Mouse (Mus musculus): Measurements from ENCODE around the gene Rreb1.

GRCm38 (mm10) chr13:37827996-37828579 is 49.9 kb downstream of the Rreb1 start:
- TF ChIP-seq CTCF (IDR thresholded peaks at IDR 0.05) (no peak), EP300 (IDR thresholded peaks at IDR 0.05) (no peak)

Data from lung, postnatal 0 days (tissue).